Mouse (Mus musculus) ES-E14 (cell line): ENCODE data around the gene Itpka. TPM values are rescaled to one million over a fixed set of nuclear protein-coding genes. Genes with fewer than 3 reads are reported as not detected.
"Not testable (repeated sequence)": the region's sequence is repeated elsewhere in the genome, so short reads cannot be mapped to it uniquely, and the experiment has no call there.

Experiments used
- DNase-seq: peaks from one replicate; pipeline ENCODE4 v3.0.0-alpha.2; 2013; ENCODE audit warnings: low read depth, low spot score
- H3K27ac ChIP-seq: 2 replicates; pipeline ENCODE4 v1.5.1; 2012; ENCODE audit warnings: low read depth, mild to moderate bottlenecking, low read length, moderate library complexity, mixed read lengths; ENCODE audit not compliant: poor library complexity, insufficient read depth, severe bottlenecking
- H3K36me3 ChIP-seq: 2 replicates; pipeline ENCODE4 v1.6.1; 2012; ENCODE audit warnings: mild to moderate bottlenecking, low read length, moderate library complexity, mixed read lengths; ENCODE audit not compliant: control insufficient read depth, poor library complexity, insufficient read depth, severe bottlenecking
- H3K4me1 ChIP-seq, 2 experiments: fragments of 150-350 bp in 1 of 2; sonication (generic) in 1 of 2; 2 replicates each; pipeline ENCODE4 v1.6.1; 2012; ENCODE audit warnings: low read length in 2 of 2, mild to moderate bottlenecking in 1 of 2, mixed read lengths in 1 of 2; ENCODE audit not compliant: control insufficient read depth in 2 of 2, insufficient read depth in 2 of 2, poor library complexity in 1 of 2
- H3K4me3 ChIP-seq, 2 experiments: fragments of 150-350 bp in 1 of 2; sonication (generic) in 1 of 2; 2 replicates each; pipeline ENCODE4 v1.5.1; 2012; ENCODE audit warnings: low read length in 2 of 2, low read depth in 1 of 2, mild to moderate bottlenecking in 1 of 2, mixed read lengths in 1 of 2; ENCODE audit not compliant: insufficient read depth in 1 of 2, poor library complexity in 1 of 2, severe bottlenecking in 1 of 2
- H3K9ac ChIP-seq: 2 replicates; pipeline ENCODE4 v1.6.1; 2012; ENCODE audit warnings: low read depth, mild to moderate bottlenecking, low read length, mixed read lengths; ENCODE audit not compliant: poor library complexity, insufficient read depth, severe bottlenecking
- H3K9me3 ChIP-seq: fragments of 150-350 bp; sonication (generic); 2 replicates; pipeline ENCODE4 v1.6.1; 2012; ENCODE audit warnings: low read depth, mild to moderate bottlenecking, low read length; ENCODE audit not compliant: control insufficient read depth, insufficient read depth
- CHD2 ChIP-seq: IDR thresholded peaks from 2 replicates; pipeline ENCODE4 v1.6.1; 2014; ENCODE audit warnings: mild to moderate bottlenecking, low read depth, low read length, inconsistent platforms
- HCFC1 ChIP-seq: IDR thresholded peaks from 2 replicates; pipeline ENCODE4 v1.6.1; 2012; ENCODE audit warnings: low read length, inconsistent platforms, borderline replicate concordance; ENCODE audit not compliant: insufficient read depth
- MAFK ChIP-seq: IDR thresholded peaks from 2 replicates; pipeline ENCODE4 v1.6.1; 2014; ENCODE audit warnings: mild to moderate bottlenecking, low read depth, low read length, inconsistent platforms; ENCODE audit not compliant: insufficient read depth
- ZC3H11A ChIP-seq: IDR thresholded peaks from 2 replicates; pipeline ENCODE4 v1.6.1; 2012; ENCODE audit warnings: low read depth, mild to moderate bottlenecking, inconsistent platforms, low read length, borderline replicate concordance
- ZNF384 ChIP-seq: IDR thresholded peaks from 2 replicates; pipeline ENCODE4 v1.6.1; 2012; ENCODE audit warnings: low read depth, low read length, inconsistent platforms
- in situ Hi-C, 2 experiments: fragments of 600-800 bp; cut with MboI; formaldehyde crosslinking; loops; one replicate each; pipeline ENCODE4 v1.15.1; 2025; ENCODE audit warnings: low sequenced_read_pairs in 2 of 2, inconsistent platforms in 1 of 2; ENCODE audit not compliant: unreplicated experiment in 2 of 2
- total RNA-seq: library from RNA; depleted of rRNA; stranded (reverse); fragments of 300-350 nt; gene quantifications from 2 replicates; pipeline ENCODE4 v1.2.3, GENCODE M21; 2012

Gene Itpka
- total RNA-seq, 1 experiment, result 9.2 TPM

GRCm38 (mm10) chr2:119715868-119716267, 26.3 kb upstream of the Itpka start:
- TF ChIP-seq MAFK, result peak; percentile 73
- H3K4me3 ChIP-seq, H3K36me3 ChIP-seq, H3K9ac ChIP-seq, H3K4me1 ChIP-seq, H3K27ac ChIP-seq, H3K9me3 ChIP-seq, DNase-seq, in situ Hi-C loops: not testable (repeated sequence)

- Histone ChIP-seq H3K9me3 (no peaks in the 10 kb centered on the region), H3K4me3 (no peak overlapping the region), H3K27ac (no peak overlapping the region), H3K4me1 (no peaks in the 10 kb centered on the region), H3K9ac (no peak overlapping the region), H3K36me3 (peaks cover 24% of the 10 kb centered on the region)
- TF ChIP-seq ZNF384 (no peak), HCFC1 (no peak), ZC3H11A (no peak), CHD2 (no peak), MAFK (no peak)
- in situ Hi-C loops, result no loop called here
- no peak for DNase-seq
These were observed 21.1 kb upstream of the Itpka start for GRCm38 (mm10) chr2:119721070-119721469.

- Histone ChIP-seq H3K27ac (no peak overlapping the region), H3K4me1 (no peaks in the 10 kb centered on the region), H3K9me3 (no peaks in the 10 kb centered on the region), H3K4me3 (no peak overlapping the region), H3K36me3 (peaks cover 31% of the 10 kb centered on the region), H3K9ac (no peak overlapping the region)
- no peak for DNase-seq
- TF ChIP-seq ZC3H11A (no peak), ZNF384 (no peak), HCFC1 (no peak), CHD2 (no peak), MAFK (no peak)
- in situ Hi-C loops, result no loop called here
These were observed 14.2 kb upstream of the Itpka start for GRCm38 (mm10) chr2:119727762-119728416.

- H3K4me1 ChIP-seq, result no peaks in the 10 kb centered on the region
- in situ Hi-C loops, result no loop called here
- TF ChIP-seq CHD2, result no peak
- TF ChIP-seq ZC3H11A, result no peak
- no peak for TF ChIP-seq HCFC1
- TF ChIP-seq ZNF384, result no peak
- no peak for TF ChIP-seq MAFK
- H3K4me3 ChIP-seq, result no peak overlapping the region
- H3K27ac ChIP-seq, result no peak overlapping the region
- H3K9ac ChIP-seq, result no peak overlapping the region
- H3K9me3 ChIP-seq, result no peaks in the 10 kb centered on the region
- peak; percentile 53 for DNase-seq
- peaks cover 23% of the 10 kb centered on the region for H3K36me3 ChIP-seq
These were observed 11.4 kb upstream of the Itpka start for GRCm38 (mm10) chr2:119730735-119731134.

GRCm38 (mm10) chr2:119737124-119737523, 5.0 kb upstream of the Itpka start:
- TF ChIP-seq MAFK (no peak), HCFC1 (no peak), ZNF384 (no peak), CHD2 (no peak), ZC3H11A (no peak)
- no peak overlapping the region for H3K9ac ChIP-seq
- H3K4me1 ChIP-seq, result peaks cover 1 to 5% of the 10 kb centered on the region in 2 experiments; a peak in 1 of 4 replicates
- H3K9me3 ChIP-seq, result no peaks in the 10 kb centered on the region
- in situ Hi-C loops, result no loop called here
- no peak overlapping the region for H3K27ac ChIP-seq
- no peak for DNase-seq
- H3K36me3 ChIP-seq, result peaks cover 5% of the 10 kb centered on the region
- peak overlapping the region in 1 of 2 experiments; percentile 52; a peak in 1 of 4 replicates for H3K4me3 ChIP-seq
